In the genomic region with DNA sequence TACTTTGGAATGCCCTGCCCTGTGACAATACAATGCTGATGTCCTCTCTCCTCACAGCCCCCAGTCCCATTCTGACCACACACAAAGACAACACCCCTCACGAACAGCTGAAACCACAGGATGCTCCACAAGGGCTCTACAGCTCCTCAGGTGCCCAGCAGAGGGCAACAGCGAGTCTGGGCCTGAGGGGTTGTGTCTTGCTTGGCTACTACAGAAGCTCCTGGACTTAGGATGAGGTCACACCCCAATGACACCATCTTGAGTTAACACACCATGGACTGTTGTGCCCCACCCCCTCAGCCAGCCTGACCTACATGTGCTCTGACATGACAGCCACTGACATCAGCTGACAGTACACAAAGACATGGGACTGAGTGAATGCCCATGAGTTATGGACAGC, we compare ENCODE assay signal across 9 mouse cellular contexts. TPM values are rescaled to one million over a fixed set of nuclear protein-coding genes. Genes with fewer than 3 reads are reported as not detected.
DNase-seq lines count a peak whose midpoint lies in the region; ATAC-seq lines count a peak whose summit lies in the region.
"Had no signal": no experiment of that assay in that cellular context is flagged by ENCODE, and none has a peak within 500 bp of the region (broad histone marks: within the 10 kb centered on the region; RNA-seq: fewer than 3 reads in every experiment).

No protein-coding gene starts in this region.

- peaks cover 30% of the 10 kb centered on the region; the same call in 1 of the 2 replicates for H3K27me3 ChIP-seq in heart, embryonic 10.5 days (ENCODE audit: insufficient read depth, poor library complexity, severe bottlenecking)
- H3K27me3 ChIP-seq in forebrain, embryonic 15.5 days = no peaks in the 10 kb centered on the region
- no peaks in the 10 kb centered on the region for H3K27me3 ChIP-seq in kidney, embryonic 14.5 days (ENCODE audit: control insufficient read depth, insufficient read depth, low read length)
- H3K27me3 ChIP-seq: neural tube, embryonic 13.5 days had no signal

- peaks cover 7% of the 10 kb centered on the region; the same call in 1 of the 2 replicates for H3K36me3 ChIP-seq in heart, embryonic 10.5 days
- H3K36me3 ChIP-seq in forebrain, embryonic 15.5 days = peaks cover 9% of the 10 kb centered on the region
- peaks cover 8% of the 10 kb centered on the region; the same call in 1 of the 2 replicates for H3K36me3 ChIP-seq in kidney, embryonic 14.5 days (ENCODE audit: control insufficient read depth, insufficient read depth, low read length)

- no peak overlapping the region for H3K27ac ChIP-seq in heart, embryonic 10.5 days
- no peak overlapping the region for H3K27ac ChIP-seq in forebrain, embryonic 15.5 days (replicated peaks)
- H3K27ac ChIP-seq in kidney, embryonic 14.5 days (ENCODE audit: low read depth, low read length) = no peak overlapping the region
- H3K27ac ChIP-seq: neural tube, embryonic 13.5 days had no signal

- H3K4me2 ChIP-seq in forebrain, embryonic 15.5 days (replicated peaks) = no peak overlapping the region
- H3K4me2 ChIP-seq in kidney, embryonic 14.5 days (replicated peaks; ENCODE audit: low read depth, low read length) = no peak overlapping the region
- H3K4me2 ChIP-seq: neural tube, embryonic 13.5 days had no signal

- H3K4me3 ChIP-seq in heart, embryonic 10.5 days = no peak overlapping the region
- H3K4me3 ChIP-seq in forebrain, embryonic 15.5 days = no peak overlapping the region
- no peak overlapping the region for H3K4me3 ChIP-seq in kidney, embryonic 14.5 days (ENCODE audit: low read length)
- H3K4me3 ChIP-seq: neural tube, embryonic 13.5 days had no signal

- DNase-seq in heart, adult 18-20 months = peak; percentile 16 to 66
- DNase-seq in heart, embryonic 10.5 days (ENCODE audit: low spot score) = no peak
- peak; percentile 14 for DNase-seq in c-Kit-positive CD71-negative TER-119-negative erythroid progenitor cells, embryonic 14.5 days (ENCODE audit: low read depth)
- DNase-seq in lung, postnatal 36 days = peak; percentile 43
- DNase-seq in spleen, postnatal 36 days (ENCODE audit: low spot score in 2 of 2) = peak; percentile 19 to 24

- 36% methylated on average over 2 of the region's 2 CpGs for WGBS in heart, embryonic 10.5 days
- 50% methylated on average over 2 of the region's 2 CpGs for WGBS in forebrain, embryonic 15.5 days
- 49% methylated on average over 2 of the region's 2 CpGs for WGBS in kidney, embryonic 14.5 days

- H3K9me3 ChIP-seq in heart, embryonic 10.5 days = no peaks in the 10 kb centered on the region
- no peaks in the 10 kb centered on the region for H3K9me3 ChIP-seq in forebrain, embryonic 15.5 days
- H3K9me3 ChIP-seq in kidney, embryonic 14.5 days (ENCODE audit: control insufficient read depth, low read length) = no peaks in the 10 kb centered on the region
- H3K9me3 ChIP-seq: neural tube, embryonic 13.5 days had no signal

- peaks cover 13% of the 10 kb centered on the region; the same call in 1 of the 2 replicates for H3K4me1 ChIP-seq in heart, embryonic 10.5 days
- H3K4me1 ChIP-seq in forebrain, embryonic 15.5 days = no peaks in the 10 kb centered on the region
- no peaks in the 10 kb centered on the region for H3K4me1 ChIP-seq in kidney, embryonic 14.5 days (ENCODE audit: control insufficient read depth, insufficient read depth, low read length)

- H3K9ac ChIP-seq in forebrain, embryonic 15.5 days (replicated peaks) = no peak overlapping the region
- H3K9ac ChIP-seq in kidney, embryonic 14.5 days (ENCODE audit: low read depth, low read length) = no peak overlapping the region
- H3K9ac ChIP-seq: neural tube, embryonic 13.5 days had no signal

- peak; percentile 68 for ATAC-seq in CD4-positive, CD25-positive, alpha-beta regulatory T cell, adult 4 months
- ATAC-seq in forebrain, embryonic 15.5 days (replicated peaks) = peak; percentile 19; the same call in 1 of the 2 replicates
- peak; percentile 21; the same call in 1 of the 2 replicates for ATAC-seq in kidney, embryonic 14.5 days (ENCODE audit: low FRiP score, low TSS enrichment)

RNA-seq across cellular contexts. Expression of a gene that starts 56.9 kb away (rescaled TPM):
- 1 to 10 TPM; 2.6 to 6.9 TPM for total RNA-seq in heart, adult 18-20 months (2021)
- 10.7 and 11.6 TPM in 2 replicates for polyA plus RNA-seq in heart, embryonic 10.5 days (2016; fragmentation: Nextera tagmentation; extraction: Ambion mirVana)
- polyA plus RNA-seq in CD4-positive, CD25-positive, alpha-beta regulatory T cell, adult 4 months (2017; shearing (Covaris generic)) = 100 to 1,000 TPM in 1 of 2 experiments, 10 to 100 TPM in 1; 86.2 to 109 TPM
- polyA plus RNA-seq in forebrain, embryonic 15.5 days (2015; fragmentation: Nextera tagmentation; extraction: Ambion mirVana) = 18.0 and 18.3 TPM in 2 replicates
- 13.1 and 30.6 TPM in 2 replicates for polyA plus RNA-seq in kidney, embryonic 14.5 days (2014; fragmentation: Nextera tagmentation; extraction: Ambion mirVana)
